Mouse (Mus musculus): ENCODE measurements around the gene Znrd1.

Gene Znrd1

GRCm38 (mm10) chr17:36970316-36970890, 12.0 kb upstream of the Znrd1 start:
- DNase-seq, result no peak

DNA sequence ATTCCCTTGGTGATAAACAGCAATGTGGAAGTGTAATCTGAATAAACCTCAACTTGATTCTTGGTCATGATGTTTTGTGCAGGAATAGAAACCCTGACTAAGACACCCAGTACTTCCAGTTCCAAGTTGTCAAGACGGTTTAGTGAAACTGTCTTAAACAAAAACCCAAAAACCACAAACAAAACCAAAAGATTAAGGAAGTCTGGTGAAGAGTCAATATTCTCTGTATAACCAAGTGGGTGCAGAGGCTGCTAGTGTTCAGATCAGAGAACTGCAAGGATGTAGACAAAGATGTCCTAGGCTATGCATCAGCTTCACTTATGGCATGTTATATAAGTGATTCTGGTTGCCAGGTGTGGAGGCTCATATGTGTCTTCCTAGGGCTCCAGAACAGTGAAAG, 8.5 kb upstream of the Znrd1 start:
- DNase-seq, result no peak

DNA sequence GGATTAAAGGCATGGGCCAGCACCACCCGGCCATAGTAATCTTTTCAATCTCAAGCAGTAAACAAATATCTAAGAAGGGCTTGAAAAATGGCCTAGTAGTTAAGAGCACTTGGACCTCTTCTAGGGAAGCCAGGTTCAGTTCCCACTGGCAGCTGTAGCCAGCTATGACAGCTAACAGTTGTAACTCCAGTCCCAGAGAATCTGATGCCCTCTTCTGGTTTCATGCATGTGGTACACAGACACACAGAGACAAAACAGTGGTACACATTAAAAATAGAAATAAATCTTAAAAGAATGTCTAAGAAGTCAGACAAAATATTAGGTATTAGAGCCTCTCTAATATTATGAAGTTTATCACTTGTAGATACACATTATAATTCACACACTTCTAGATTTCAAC, 2.8 kb upstream of the Znrd1 start:
- DNase-seq, result no peak

GRCm38 (mm10) chr17:36958884-36959283, 525 bp upstream of the Znrd1 start:
- no peak for DNase-seq

DNA sequence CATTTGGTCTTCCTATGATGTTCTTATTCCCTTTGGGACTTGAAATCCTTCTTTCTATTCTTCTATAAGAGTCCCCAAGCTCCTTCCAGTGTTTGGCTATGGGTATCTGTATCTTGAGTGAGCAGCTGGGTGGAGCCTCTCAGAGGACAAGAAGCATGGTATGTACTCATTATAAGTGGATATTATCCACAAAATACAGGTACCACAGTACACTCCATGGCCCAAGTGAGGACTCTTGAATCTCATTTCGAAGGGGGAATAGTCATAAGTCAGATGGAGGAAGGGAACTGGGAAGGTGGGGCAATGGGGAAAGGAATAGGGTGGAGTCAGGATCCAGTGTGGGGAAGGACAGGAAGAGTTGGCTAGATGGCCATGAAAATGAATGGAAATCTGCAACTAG, 5.3 kb downstream of the Znrd1 start:
- no peak for DNase-seq

GRCm38 (mm10) chr17:36952631-36953030, 5.7 kb downstream of the Znrd1 start:
- no peak for DNase-seq

GRCm38 (mm10) chr17:36950981-36951947, 7.1 kb downstream of the Znrd1 start, which contains the start of gene Ppp1r11:
Gene Ppp1r11, minus strand, starts transcription at chr17:36951741.
- peak; percentile 94 for DNase-seq

DNA sequence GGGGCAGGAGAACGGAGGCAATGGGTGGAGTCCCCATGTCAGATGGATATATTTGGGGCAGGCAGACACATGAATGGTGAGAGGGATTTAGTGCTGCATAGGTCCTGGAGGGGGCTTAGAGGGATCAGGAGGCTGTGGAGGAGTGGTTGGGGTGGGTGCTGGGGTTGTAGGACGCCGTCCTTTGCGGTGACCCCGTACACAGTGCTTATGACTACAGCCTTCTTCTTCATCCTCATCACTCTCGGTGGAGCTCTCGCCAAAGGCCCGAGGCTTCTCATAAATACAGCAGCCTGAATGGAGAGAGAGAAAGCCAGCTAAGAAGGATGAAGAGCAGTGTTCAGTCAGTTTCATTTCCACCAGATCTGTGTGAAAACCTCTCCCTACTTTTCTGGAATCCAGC, 9.1 kb downstream of the Znrd1 start:
- DNase-seq, result no peak

GRCm38 (mm10) chr17:36948286-36948685, 10.1 kb downstream of the Znrd1 start:
- DNase-seq, result no peak

DNA sequence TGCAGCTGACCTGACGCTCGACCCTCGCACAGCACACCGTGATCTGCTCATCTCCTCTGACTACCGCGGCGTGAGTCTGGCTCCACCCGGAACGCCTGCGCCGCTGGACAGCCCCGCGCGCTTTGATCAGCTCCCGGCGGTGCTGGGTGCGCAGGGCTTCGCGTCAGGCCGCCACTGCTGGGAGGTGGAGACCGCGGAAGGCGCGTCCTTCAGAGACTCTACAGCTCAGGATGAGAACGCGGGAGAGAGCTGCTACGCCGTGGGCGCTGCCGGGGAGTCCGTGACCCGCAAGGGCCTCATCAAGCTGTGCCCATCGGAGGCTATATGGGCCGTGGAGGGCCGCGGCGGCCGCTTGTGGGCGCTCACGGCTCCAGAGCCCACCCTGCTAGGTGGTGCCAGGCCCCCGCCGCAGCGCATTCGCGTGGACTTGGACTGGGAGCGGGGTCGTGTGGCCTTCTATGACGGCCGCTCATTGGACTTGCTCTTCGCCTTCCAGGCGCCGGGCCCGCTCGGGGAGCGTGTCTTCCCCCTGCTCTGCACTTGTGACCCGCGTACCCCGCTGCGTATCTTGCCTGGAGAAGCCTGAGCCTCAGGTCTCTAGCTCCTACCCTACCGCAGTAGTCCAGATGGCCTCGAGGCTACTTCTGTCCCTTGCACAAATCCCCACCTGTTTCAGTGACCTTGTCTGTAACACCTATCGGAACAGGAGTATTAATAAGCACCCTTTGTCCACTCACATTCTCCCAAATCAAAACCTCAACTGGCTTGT, 11.1 kb downstream of the Znrd1 start:
- DNase-seq, result peak; percentile 35

DNA sequence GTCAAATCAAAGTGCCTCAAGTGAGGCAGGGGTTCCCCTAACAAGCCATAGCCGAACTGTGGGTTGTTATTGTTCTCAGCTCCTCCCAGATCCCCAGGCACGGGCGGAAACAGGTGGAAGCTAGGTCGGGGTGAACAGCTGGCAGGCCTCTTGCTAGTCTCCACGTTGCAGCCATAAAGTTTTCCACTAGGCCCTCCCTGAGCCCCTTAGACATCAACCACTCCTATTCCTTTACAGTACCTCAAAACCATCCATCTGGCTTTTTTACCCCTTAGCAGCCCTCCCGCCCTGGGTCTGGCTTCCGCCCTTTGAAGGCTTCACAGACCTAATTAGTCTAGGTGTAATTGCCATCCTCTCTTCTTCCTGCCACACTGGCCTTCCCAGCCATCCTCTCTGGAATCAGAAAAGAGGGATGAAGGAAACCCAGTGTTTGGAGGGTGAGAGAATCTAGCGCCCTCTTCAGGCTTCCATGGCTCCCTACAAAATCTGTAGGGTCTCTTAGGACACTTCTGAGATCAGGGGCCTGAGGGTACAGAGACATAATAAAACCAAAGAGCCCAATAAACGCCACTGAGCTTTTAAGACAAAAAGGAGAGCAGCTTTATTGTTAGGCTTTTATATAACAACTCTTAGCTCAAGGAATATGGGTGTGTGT, 14.1 kb downstream of the Znrd1 start:
- peak; percentile 63 for DNase-seq

GRCm38 (mm10) chr17:36943691-36944090, 14.7 kb downstream of the Znrd1 start:
- DNase-seq, result no peak

DNA sequence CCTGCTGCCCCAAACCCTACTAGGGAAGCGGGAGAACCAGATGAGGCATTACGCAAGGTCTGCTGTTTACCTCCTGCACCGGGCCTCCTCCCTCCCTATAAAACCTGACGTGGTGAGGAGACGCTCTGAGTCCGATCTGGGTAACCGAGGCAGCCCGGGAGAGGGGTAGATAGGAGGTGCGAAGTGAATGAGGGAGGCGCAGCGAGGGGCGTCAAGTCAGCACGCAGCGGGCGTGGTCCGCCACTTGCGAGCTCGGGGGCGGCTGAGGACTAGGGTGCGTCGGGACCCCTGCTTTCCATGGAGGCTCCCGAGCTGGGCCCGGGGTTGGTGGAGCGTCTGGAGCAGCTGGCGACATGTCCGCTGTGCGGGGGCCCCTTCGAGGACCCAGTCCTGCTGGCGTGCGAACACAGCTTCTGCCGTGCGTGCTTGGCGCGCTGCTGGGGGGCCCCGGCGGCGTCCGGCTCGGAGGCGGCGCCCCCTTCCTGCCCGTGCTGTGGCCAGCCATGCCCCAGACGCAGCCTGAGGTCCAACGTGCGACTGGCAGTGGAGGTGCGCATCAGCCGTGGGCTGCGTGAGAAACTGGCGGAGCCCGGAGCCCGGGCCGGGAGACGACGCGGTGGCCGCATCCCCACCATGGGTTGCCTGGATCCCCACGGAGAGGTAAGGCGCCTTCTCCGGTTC, 15.4 kb downstream of the Znrd1 start, which contains the start of gene Rnf39:
TSS of gene Rnf39 (plus strand) at position 128 of the 681 bp plus-strand sequence.
- peak; percentile 33 for DNase-seq

- peak; percentile 38 for DNase-seq
Observed at GRCm38 (mm10) chr17:36942391-36942790, 16.0 kb downstream of the Znrd1 start.

- no peak for DNase-seq
Observed at GRCm38 (mm10) chr17:36938056-36938455, 20.3 kb downstream of the Znrd1 start.

GRCm38 (mm10) chr17:36931806-36932205, 26.6 kb downstream of the Znrd1 start:
- DNase-seq, result no peak

DNA sequence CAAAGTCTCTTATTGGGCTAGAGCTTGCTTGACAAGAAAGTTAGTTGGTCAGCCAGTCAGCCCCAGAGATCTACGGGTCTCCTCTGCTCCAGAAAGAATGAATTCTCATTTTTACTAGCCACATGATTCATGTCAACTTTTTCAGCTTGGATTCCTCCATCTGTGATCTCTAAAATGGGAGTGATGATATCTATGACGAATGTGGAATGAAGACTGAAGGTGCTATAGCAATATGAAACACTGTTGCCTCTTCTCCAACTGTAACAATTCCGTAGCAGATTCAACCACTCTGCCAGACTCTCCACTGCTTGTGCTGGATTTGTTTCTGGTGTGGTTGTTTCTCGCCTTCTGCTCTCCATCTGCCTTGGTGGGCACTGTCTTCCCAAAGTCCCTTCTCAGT, 27.2 kb downstream of the Znrd1 start:
- no peak for DNase-seq

- no peak for DNase-seq
Observed at GRCm38 (mm10) chr17:36930233-36930632, 28.1 kb downstream of the Znrd1 start.

GRCm38 (mm10) chr17:36929236-36929932, 29.0 kb downstream of the Znrd1 start:
- no peak for DNase-seq

GRCm38 (mm10) chr17:36927496-36928120, 30.8 kb downstream of the Znrd1 start:
- DNase-seq, result no peak

DNA sequence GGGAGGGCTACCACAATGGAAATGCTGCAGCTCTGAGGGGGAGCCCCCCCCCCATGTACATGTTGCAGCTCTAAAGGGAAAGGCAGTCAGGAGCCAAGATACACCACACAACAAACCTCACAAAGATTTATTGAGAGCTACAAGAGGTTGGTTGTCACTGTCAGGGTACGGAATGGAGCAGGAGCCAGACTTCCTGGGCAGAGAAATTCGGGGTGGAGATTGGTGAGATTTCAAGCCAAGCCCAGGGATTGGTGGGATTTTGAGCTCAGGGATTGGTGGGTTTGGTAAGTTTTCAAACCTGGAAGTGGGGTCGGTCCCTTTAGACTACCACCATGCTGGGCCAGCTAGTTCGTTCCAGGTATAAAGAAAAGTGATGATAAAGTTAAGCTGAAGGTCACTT, 34.9 kb downstream of the Znrd1 start:
- DNase-seq, result no peak

All from thymus, postnatal 25 days (tissue).